Mouse (Mus musculus): ENCODE data around the gene Kcnh1. TPM values are rescaled to one million over a fixed set of nuclear protein-coding genes. Genes with fewer than 3 reads are reported as not detected.

Kcnh1 gene
- total RNA-seq, 2 experiments from 2014 or later: 75.4 to 77.0 TPM

DNA sequence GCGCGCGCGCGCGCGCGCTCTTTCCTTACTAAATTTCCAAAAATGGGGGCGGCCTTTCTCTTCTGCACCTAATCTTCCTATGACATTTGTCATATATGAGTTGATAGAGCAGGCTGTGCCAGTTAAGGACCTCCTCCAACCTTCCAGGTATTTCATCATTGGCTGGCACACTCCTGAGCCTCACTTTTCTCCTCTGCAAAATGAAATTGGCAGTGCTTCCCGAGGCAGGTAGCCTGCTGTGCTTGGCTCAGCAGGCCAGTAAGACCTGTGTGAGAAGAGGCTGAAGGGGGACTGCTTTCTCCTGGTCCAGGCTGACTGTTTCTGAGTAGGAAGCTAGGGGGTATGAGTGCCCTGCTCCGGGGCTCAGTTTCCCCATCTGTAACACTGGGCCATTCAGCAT, 297.0 kb downstream of the Kcnh1 start:
- DNase-seq (ENCODE audit: low spot score in 2 of 2): no peak
- intact Hi-C loops (cut with DNase I): no loop called here

- intact Hi-C loops (cut with DNase I): no loop called here
- no peak for DNase-seq (ENCODE audit: low spot score in 2 of 2)
These were observed 299.6 kb downstream of the Kcnh1 start for GRCm38 (mm10) chr1:192489908-192490825.

DNA sequence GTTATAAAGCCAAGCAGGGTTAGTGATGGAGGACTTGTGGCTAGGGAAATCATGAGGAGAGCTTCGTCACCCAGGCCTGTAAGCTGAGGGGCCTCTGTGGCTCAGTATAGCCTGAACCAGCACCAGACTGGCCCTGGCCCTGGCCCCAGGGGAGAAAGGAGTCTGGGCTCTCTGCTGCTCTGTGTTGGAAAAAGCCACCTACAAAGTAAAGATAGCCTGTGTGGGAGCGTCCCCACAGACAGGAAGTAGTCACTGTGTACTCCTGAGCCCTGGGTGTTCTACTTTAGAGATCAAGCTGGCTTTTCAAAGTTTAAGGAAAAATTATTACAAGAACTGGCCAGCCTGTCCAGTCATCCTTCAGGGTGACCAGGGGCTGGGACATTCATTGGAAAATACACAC, 306.9 kb downstream of the Kcnh1 start:
- intact Hi-C loops (cut with DNase I): no loop called here
- DNase-seq (ENCODE audit: low spot score in 2 of 2): no peak

- DNase-seq (ENCODE audit: low spot score in 2 of 2): no peak
- intact Hi-C loops (cut with DNase I): no loop called here
These were observed 311.4 kb downstream of the Kcnh1 start for GRCm38 (mm10) chr1:192502016-192502415.

DNA sequence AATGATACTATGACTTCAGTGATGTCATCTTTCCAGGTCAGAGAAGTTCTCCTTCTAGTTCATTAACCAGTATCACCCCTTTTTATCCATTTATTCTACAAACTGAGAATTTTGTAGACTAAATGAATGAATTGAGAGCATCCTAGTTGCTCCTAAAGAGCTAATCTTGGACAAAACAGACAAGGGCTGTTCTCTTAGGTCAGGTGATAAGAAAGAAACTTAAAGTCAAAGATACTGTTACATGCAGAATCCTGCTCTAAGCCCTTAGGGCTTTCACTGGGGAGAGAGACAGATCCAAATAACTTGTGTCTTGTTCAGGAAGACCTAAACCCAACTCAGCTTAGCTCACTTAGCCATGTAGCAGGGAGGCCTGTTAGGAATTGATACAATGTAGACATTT, 312.3 kb downstream of the Kcnh1 start:
- intact Hi-C loops (cut with DNase I): no loop called here
- no peak for DNase-seq (ENCODE audit: low spot score in 2 of 2)

GRCm38 (mm10) chr1:192503651-192504050, 313.1 kb downstream of the Kcnh1 start:
- intact Hi-C loops (cut with DNase I): no loop called here
- no peak for DNase-seq (ENCODE audit: low spot score in 2 of 2)

- no peak for DNase-seq (ENCODE audit: low spot score in 2 of 2)
- intact Hi-C loops (cut with DNase I): no loop called here
These were observed 322.2 kb downstream of the Kcnh1 start for GRCm38 (mm10) chr1:192512821-192513220.

DNA sequence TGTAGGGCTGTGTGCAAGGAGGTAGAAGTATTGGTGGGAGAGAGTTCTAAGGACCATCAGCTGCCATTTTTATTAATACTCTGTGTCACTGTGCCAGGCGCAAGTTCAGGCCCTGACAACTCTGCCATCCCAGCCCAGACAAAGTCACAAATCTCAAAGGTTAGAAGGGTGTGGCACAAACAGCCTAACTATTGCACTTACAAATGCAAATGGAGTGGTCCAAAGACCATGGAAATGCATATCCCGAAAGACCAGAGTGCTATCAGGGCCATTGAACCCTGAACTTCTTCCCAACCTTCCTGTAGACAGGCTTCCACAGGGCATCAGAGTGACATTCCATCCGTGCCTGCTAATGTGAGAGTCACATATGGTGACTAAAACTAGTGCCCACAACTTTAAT, 324.8 kb downstream of the Kcnh1 start:
- intact Hi-C loops (cut with DNase I): no loop called here
- DNase-seq (ENCODE audit: low spot score in 2 of 2): no peak

DNA sequence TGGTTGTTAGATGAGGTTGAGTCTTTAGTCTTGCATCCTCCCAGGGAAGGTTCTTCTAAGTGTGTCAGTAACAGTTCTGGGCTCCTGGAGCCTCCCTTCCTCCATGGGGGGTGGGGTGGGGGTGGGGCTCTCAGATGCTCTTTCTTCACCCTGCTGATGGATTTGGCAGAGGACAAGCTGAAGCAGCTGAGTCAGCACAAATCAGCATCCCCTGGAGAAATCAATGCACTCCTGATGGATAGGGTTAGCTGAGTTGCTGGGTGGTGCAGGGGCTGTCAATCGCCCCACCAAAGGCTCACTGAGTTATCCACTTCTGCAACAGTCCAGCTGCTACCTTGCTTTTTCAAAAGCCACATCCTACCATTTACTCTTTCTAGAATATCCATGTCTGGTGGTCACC, 329.1 kb downstream of the Kcnh1 start:
- no peak for DNase-seq (ENCODE audit: low spot score in 2 of 2)
- intact Hi-C loops (cut with DNase I): no loop called here

GRCm38 (mm10) chr1:192520836-192521435, 330.4 kb downstream of the Kcnh1 start:
- DNase-seq (ENCODE audit: low spot score in 2 of 2): no peak
- intact Hi-C loops (cut with DNase I): no loop called here

DNA sequence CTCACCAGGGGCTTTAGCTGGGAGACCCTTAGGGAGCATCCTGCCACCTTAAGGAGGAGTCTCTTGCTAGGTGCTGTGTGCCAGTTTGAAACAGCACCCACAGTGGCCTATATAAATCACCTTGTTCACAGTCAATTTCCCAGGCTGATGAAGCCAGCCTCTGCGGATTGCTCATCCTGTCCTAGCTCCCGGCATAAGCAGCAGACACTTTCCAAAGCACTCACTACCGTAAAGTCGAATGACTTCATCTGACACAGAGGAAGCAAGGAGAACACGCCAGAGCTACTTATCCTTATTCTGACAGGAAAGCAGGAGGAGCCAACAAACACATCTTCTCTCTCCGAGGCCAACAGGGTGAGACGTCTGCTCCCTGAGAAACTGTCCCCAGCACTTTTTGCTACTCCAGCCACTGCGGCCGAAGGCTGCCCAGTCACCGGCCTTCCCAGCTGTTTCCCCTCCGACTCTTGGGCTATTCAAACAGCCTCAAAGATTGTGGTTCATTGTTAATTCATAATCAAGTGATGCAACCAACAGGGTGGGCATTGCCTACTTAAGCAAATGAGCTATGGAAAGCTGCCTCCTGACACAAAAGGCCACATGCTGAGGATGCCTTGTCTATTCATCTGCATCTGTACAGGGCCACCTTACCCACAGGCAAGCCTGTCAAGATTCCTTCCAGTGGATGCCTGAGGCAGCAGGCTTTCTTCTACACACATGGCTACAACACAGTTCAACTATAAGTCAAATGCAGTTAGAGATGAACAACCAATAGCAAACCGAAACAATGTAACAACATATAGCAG, 332.0 kb downstream of the Kcnh1 start:
- intact Hi-C loops (cut with DNase I): no loop called here
- DNase-seq (ENCODE audit: low spot score in 2 of 2): no peak

GRCm38 (mm10) chr1:192525711-192526350, 335.3 kb downstream of the Kcnh1 start:
- DNase-seq (ENCODE audit: low spot score in 2 of 2): peak; percentile 14 to 22

GRCm38 (mm10) chr1:192531490-192532146, 341.0 kb downstream of the Kcnh1 start:
- DNase-seq (ENCODE audit: low spot score in 2 of 2): no peak
- intact Hi-C loops (cut with DNase I): no loop called here

More at GRCm38 (mm10) chr1:192525711-192526350, 335.3 kb downstream of the Kcnh1 start:
- intact Hi-C loops (cut with DNase I): no loop called here

GRCm38 (mm10) chr1:192532212-192532611, 341.6 kb downstream of the Kcnh1 start:
- intact Hi-C loops (cut with DNase I): no loop called here
- DNase-seq (ENCODE audit: low spot score in 2 of 2): no peak

DNA sequence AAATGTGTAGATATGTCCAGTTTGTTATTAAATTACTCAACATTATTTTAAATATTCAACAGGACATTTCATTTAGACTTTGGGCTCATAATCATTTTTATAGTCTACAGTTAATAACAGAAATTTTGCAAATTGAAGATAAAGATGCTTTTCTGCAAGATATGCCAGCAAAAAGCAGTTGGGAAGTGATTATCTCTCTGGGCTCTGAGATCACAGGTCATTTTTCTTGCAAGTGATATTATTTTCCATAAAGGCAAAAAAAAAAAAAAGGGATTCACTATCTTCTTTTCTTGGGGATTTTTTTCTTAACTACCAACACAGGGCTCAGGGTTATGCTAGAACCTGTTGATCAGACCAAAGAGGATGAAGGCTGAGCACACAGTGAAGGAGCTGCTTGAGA, 342.4 kb downstream of the Kcnh1 start:
- no peak for DNase-seq (ENCODE audit: low spot score in 2 of 2)
- intact Hi-C loops (cut with DNase I): no loop called here

GRCm38 (mm10) chr1:192536440-192536839, 345.9 kb downstream of the Kcnh1 start:
- DNase-seq (ENCODE audit: low spot score in 2 of 2): no peak
- intact Hi-C loops (cut with DNase I): no loop called here

DNA sequence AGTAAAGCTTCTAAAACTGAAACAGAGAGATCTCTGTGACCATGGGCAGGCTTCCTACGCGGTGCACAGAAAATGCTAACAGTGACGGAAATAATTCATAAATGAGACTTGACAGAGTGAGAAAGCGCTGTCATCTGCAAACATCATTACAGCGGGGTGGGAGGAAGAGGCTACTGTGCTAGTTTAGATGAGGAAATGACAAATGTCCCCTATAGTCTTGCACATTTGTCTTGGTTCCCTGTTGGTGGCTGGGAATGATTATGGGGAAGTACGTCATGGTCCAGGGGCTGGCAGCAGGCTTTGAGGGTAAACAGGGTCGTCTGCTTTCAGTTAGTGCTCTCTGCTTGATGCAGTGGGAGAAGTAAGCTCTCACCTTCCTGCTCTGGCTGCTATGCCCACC, 346.6 kb downstream of the Kcnh1 start:
- intact Hi-C loops (cut with DNase I): no loop called here
- DNase-seq (ENCODE audit: low spot score in 2 of 2): no peak

- no peak for DNase-seq (ENCODE audit: low spot score in 2 of 2)
- intact Hi-C loops (cut with DNase I): no loop called here
These were observed 351.5 kb downstream of the Kcnh1 start for GRCm38 (mm10) chr1:192542093-192542492.

- intact Hi-C loops (cut with DNase I): no loop called here
- no peak for DNase-seq (ENCODE audit: low spot score in 2 of 2)
These were observed 353.1 kb downstream of the Kcnh1 start for GRCm38 (mm10) chr1:192543686-192544085.
